Mouse (Mus musculus) lung, postnatal 0 days (tissue): Measurements from ENCODE around the gene Prss34. TPM values are rescaled to one million over a fixed set of nuclear protein-coding genes. Genes with fewer than 3 reads are reported as not detected.

Experiments
- ATAC-seq: fragments of 200-750 bp; cut with Nextera tagmentation; 2 replicates; pipeline ENCODE4 v1.8.0; 2017; ENCODE audit warnings: moderate library complexity
- DNase-seq: peaks from one replicate; pipeline ENCODE4 v3.0.0-alpha.2; 2016; ENCODE audit warnings: low spot score
- H3K27ac ChIP-seq: fragments of 300-500 bp; sonication (generic); 2 replicates; pipeline ENCODE4 v1.5.1; 2014; ENCODE audit warnings: antibody characterized with exemption, mild to moderate bottlenecking, low read length, mixed read lengths
- H3K27me3 ChIP-seq: fragments of 300-500 bp; sonication (generic); replicated peaks from 2 replicates; pipeline ENCODE4 v1.6.1; 2014; ENCODE audit warnings: low read length, mixed read lengths; ENCODE audit not compliant: insufficient read depth
- H3K36me3 ChIP-seq: fragments of 300-500 bp; sonication (generic); 2 replicates; pipeline ENCODE4 v1.6.1; 2014; ENCODE audit warnings: low read length, mixed read lengths; ENCODE audit not compliant: insufficient read depth
- H3K4me1 ChIP-seq: fragments of 300-500 bp; sonication (generic); 2 replicates; pipeline ENCODE4 v1.6.1; 2014; ENCODE audit warnings: antibody characterized with exemption, low read depth, low read length, mixed read lengths; ENCODE audit not compliant: insufficient read depth
- H3K4me2 ChIP-seq: fragments of 300-500 bp; sonication (generic); replicated peaks from 2 replicates; pipeline ENCODE4 v1.6.1; 2014; ENCODE audit warnings: low read depth, mild to moderate bottlenecking, low read length, moderate library complexity, mixed read lengths
- H3K4me3 ChIP-seq: fragments of 300-500 bp; sonication (generic); 2 replicates; pipeline ENCODE4 v1.5.1; 2014; ENCODE audit warnings: low read depth, low read length
- H3K9ac ChIP-seq: fragments of 300-500 bp; sonication (generic); replicated peaks from 2 replicates; pipeline ENCODE4 v1.6.1; 2014; ENCODE audit warnings: low read depth, mild to moderate bottlenecking
- H3K9me3 ChIP-seq: fragments of 300-500 bp; sonication (generic); 2 replicates; pipeline ENCODE4 v1.6.1; 2016; ENCODE audit warnings: low read length, mixed read lengths
- CTCF ChIP-seq: IDR thresholded peaks from 2 replicates; pipeline ENCODE4 v1.5.1; 2016; ENCODE audit warnings: antibody characterized with exemption, mild to moderate bottlenecking
- EP300 ChIP-seq: IDR thresholded peaks from 2 replicates; pipeline ENCODE4 v1.6.1; 2016; ENCODE audit warnings: antibody characterized with exemption, mild to moderate bottlenecking, control low read depth
- WGBS: fragments of 180-500 bp; shearing (Covaris S2); extraction: QIAGEN DNeasy Blood & Tissue Kit; methylation state at CpG from one replicate; pipeline ENCODE4 v1.1.7; 2014; 5-methylcytosine and 5-hydroxymethylcytosine counted together
- polyA plus RNA-seq: library from polyadenylated mRNA; unstranded; fragments of >200 nt; fragmentation: Nextera tagmentation; extraction: Ambion mirVana; gene quantifications from 2 replicates; pipeline ENCODE4 v1.2.1, GENCODE M21; 2015

Gene Prss34
- polyA plus RNA-seq, 1 experiment from 2014 or later, result 3.5 TPM

GRCm38 (mm10) chr17:25290411-25290810 is 7.8 kb upstream of the Prss34 start:
- peak; percentile 25; the same call in 1 of the 2 replicates for TF ChIP-seq CTCF
- TF ChIP-seq EP300, result no peak
- Histone ChIP-seq H3K27me3 (no peaks in the 10 kb centered on the region), H3K9me3 (no peaks in the 10 kb centered on the region), H3K4me1 (no peaks in the 10 kb centered on the region), H3K4me2 (no peak overlapping the region), H3K36me3 (no peaks in the 10 kb centered on the region), H3K27ac (no peak overlapping the region), H3K4me3 (no peak overlapping the region), H3K9ac (no peak overlapping the region)
- ATAC-seq, result no peak
- WGBS, result 34% methylated on average over 4 of the region's 4 CpGs
- no peak for DNase-seq

GRCm38 (mm10) chr17:25293495-25293894 is 4.7 kb upstream of the Prss34 start:
- Histone ChIP-seq H3K9ac (no peak overlapping the region), H3K27me3 (no peaks in the 10 kb centered on the region), H3K4me2 (no peak overlapping the region), H3K9me3 (no peaks in the 10 kb centered on the region), H3K4me1 (no peaks in the 10 kb centered on the region), H3K36me3 (no peaks in the 10 kb centered on the region), H3K27ac (no peak overlapping the region), H3K4me3 (no peak overlapping the region)
- DNase-seq, result no peak
- no peak for TF ChIP-seq CTCF
- TF ChIP-seq EP300, result no peak
- ATAC-seq, result no peak
- WGBS, result 42% methylated on average over 5 of the region's 5 CpGs

- no peak for DNase-seq
- Histone ChIP-seq H3K9me3 (no peaks in the 10 kb centered on the region), H3K4me1 (no peaks in the 10 kb centered on the region), H3K36me3 (no peaks in the 10 kb centered on the region), H3K4me2 (no peak overlapping the region), H3K27ac (no peak overlapping the region), H3K4me3 (no peak overlapping the region), H3K27me3 (no peaks in the 10 kb centered on the region), H3K9ac (no peak overlapping the region)
- 32% methylated on average over 1 of the region's 1 CpGs for WGBS
- TF ChIP-seq EP300, result no peak
- TF ChIP-seq CTCF, result no peak
- ATAC-seq, result no peak
Observed at GRCm38 (mm10) chr17:25294111-25294510, 4.1 kb upstream of the Prss34 start.

GRCm38 (mm10) chr17:25308346-25308745 is 10.2 kb downstream of the Prss34 start, which contains the start of gene Prss28:
Gene Prss28 (plus strand): TSS chr17:25308646.
- Histone ChIP-seq H3K4me2 (no peak within 1 kb of the TSS), H3K27ac (no peak within 1 kb of the TSS), H3K36me3 (no peaks in the 10 kb centered on the region), H3K9ac (no peak within 1 kb of the TSS), H3K4me1 (no peaks in the 10 kb centered on the region), H3K9me3 (no peaks in the 10 kb centered on the region), H3K4me3 (no peak within 1 kb of the TSS), H3K27me3 (no peaks in the 10 kb centered on the region)
- WGBS, result 40% methylated on average over 4 of the region's 4 CpGs
- no peak for ATAC-seq
- TF ChIP-seq EP300 (no peak), CTCF (no peak)
- no peak for DNase-seq

GRCm38 (mm10) chr17:25318354-25318753 is 20.2 kb downstream of the Prss34 start, which contains the start of gene Prss29:
Gene Prss29 (plus strand): TSS chr17:25318654.
- H3K4me1 ChIP-seq, result no peaks in the 10 kb centered on the region
- H3K9me3 ChIP-seq, result no peaks in the 10 kb centered on the region
- H3K9ac ChIP-seq, result no peak within 1 kb of the TSS
- H3K36me3 ChIP-seq, result no peaks in the 10 kb centered on the region
- 66% methylated on average over 5 of the region's 5 CpGs for WGBS
- no peak within 1 kb of the TSS for H3K4me3 ChIP-seq
- no peak for DNase-seq
- H3K27me3 ChIP-seq, result no peaks in the 10 kb centered on the region
- no peak for ATAC-seq
- no peak within 1 kb of the TSS for H3K27ac ChIP-seq
- no peak within 1 kb of the TSS for H3K4me2 ChIP-seq
- no peak for TF ChIP-seq EP300

GRCm38 (mm10) chr17:25320819-25321218 is 22.6 kb downstream of the Prss34 start:
- no peak overlapping the region for H3K4me3 ChIP-seq
- no peaks in the 10 kb centered on the region for H3K9me3 ChIP-seq
- H3K36me3 ChIP-seq, result no peaks in the 10 kb centered on the region
- no peak overlapping the region for H3K27ac ChIP-seq
- H3K27me3 ChIP-seq, result no peaks in the 10 kb centered on the region
- ATAC-seq (no peak), DNase-seq (no peak)
- 83% methylated on average over 8 of the region's 8 CpGs for WGBS
- no peaks in the 10 kb centered on the region for H3K4me1 ChIP-seq
- H3K9ac ChIP-seq, result no peak overlapping the region
- TF ChIP-seq CTCF (no peak), EP300 (no peak)
- H3K4me2 ChIP-seq, result no peak overlapping the region

- TF ChIP-seq CTCF, result no peak
- TF ChIP-seq EP300, result no peak
- DNase-seq (no peak), ATAC-seq (no peak)
- WGBS, result 3% methylated on average over 2 of the region's 2 CpGs
- Histone ChIP-seq H3K4me2 (no peak overlapping the region), H3K4me1 (no peaks in the 10 kb centered on the region), H3K9me3 (no peaks in the 10 kb centered on the region), H3K27me3 (no peaks in the 10 kb centered on the region), H3K36me3 (no peaks in the 10 kb centered on the region), H3K9ac (no peak overlapping the region), H3K27ac (no peak overlapping the region), H3K4me3 (no peak overlapping the region)
Observed at GRCm38 (mm10) chr17:25322930-25323329, 24.7 kb downstream of the Prss34 start.
